Mouse (Mus musculus): ENCODE data around the gene Ucn2.

DNA sequence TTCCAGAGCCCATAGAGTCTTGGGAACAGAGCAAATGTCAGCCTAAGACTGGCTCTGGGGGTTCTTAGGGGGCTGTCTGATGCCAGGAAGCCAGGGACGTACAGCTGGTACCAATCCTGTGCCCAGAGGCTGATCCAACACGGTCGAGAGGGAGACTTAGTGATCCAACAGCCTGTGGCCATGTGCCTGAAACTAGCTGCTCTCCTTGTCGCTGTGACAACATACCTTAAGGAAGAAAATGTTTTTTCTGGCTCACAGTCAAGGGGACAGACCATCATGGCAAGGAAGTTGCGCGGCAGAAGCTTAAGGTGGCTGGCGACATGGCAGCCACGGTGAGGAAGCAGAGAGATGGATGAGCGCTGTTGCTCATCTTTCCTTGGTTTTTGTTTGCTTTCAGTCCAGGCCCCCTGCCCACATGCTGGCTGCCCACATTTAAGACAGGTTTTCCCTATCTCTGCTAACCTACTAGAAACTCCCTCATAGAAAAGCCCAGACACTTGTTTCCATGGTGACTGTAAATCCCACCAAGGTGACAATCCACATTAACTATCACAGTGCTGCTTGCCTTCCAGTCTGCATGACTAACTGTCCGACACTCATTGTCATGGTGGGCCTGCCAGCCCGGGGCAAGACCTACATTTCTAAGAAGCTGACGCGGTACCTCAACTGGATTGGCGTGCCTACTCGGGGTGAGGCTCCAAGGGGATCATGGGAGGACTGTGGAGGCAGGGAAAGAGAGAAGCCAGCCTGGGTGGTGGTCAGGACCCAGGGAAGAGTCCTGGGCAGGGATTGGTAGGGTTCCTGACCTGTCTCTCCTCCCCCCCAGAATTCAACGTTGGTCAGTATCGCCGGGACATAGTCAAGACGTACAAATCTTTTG lies 12.7 kb downstream of the Ucn2 start:
- no peak for TF ChIP-seq CTCF (IDR thresholded peaks at IDR 0.05; ENCODE audit: borderline replicate concordance, control insufficient read depth, extremely low read depth, insufficient read depth, low read length, poor library complexity)
- TF ChIP-seq POLR2A (IDR thresholded peaks at IDR 0.05; ENCODE audit: control insufficient read depth, extremely low read depth, insufficient read depth, low read length, poor library complexity) = no peak
